Mouse (Mus musculus): ENCODE data around the gene Cdh3. TPM values are rescaled to one million over a fixed set of nuclear protein-coding genes. Genes with fewer than 3 reads are reported as not detected.

Cdh3 gene
- polyA plus RNA-seq, 1 experiment from 2014 or later: 37.7 TPM

DNA sequence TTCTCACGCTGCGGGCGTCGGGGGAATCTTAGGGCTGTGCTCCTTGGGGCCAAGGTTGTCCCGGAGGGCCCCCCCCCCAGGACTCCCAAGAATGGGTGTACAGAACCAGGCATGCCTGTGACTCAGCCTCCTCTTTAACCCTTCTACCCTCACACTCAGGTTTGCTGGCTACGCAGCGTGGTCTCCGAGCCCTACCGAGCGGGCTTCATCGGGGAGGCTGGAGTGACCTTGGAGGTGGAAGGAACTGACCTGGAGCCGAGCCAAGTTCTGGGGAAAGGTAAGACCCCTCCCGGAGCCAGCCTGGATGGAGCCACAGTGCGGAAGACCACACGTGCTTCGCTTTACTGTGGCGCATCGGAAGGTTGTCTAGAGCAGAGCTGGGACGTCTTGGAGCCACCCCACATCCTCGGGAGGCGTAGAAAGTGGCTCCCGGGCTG lies 392 bp downstream of the Cdh3 start:
- Histone ChIP-seq H3K9me3 (no peaks in the 10 kb centered on the region), H3K27ac (peak overlapping the region; percentile 91), H3K36me3 (no peaks in the 10 kb centered on the region), H3K4me1 (peaks cover 57% of the 10 kb centered on the region), H3K4me3 (peak overlapping the region; percentile 73), H3K27me3 (ENCODE audit: insufficient read depth, poor library complexity, severe bottlenecking) (peaks cover 42% of the 10 kb centered on the region)
- 1% methylated on average over 22 of the region's 22 CpGs for WGBS
- peak; percentile 78 for DNase-seq (ENCODE audit: low spot score)

- H3K4me1 ChIP-seq: peaks cover 61% of the 10 kb centered on the region
- no peaks in the 10 kb centered on the region for H3K9me3 ChIP-seq
- no peaks in the 10 kb centered on the region for H3K36me3 ChIP-seq
- H3K27ac ChIP-seq: peak overlapping the region; percentile 91
- H3K27me3 ChIP-seq (ENCODE audit: insufficient read depth, poor library complexity, severe bottlenecking): peaks cover 38% of the 10 kb centered on the region
- peak overlapping the region; percentile 73 for H3K4me3 ChIP-seq
- WGBS: 2% methylated on average over 30 of the region's 30 CpGs
- DNase-seq (ENCODE audit: low spot score): peak; percentile 88
These were observed 895 bp downstream of the Cdh3 start for GRCm38 (mm10) chr8:106511531-106512041.

- WGBS: 52% methylated on average over 7 of the region's 7 CpGs
- Histone ChIP-seq H3K4me3 (peak overlapping the region; percentile 73), H3K9me3 (no peaks in the 10 kb centered on the region), H3K27ac (peak overlapping the region; percentile 91), H3K27me3 (ENCODE audit: insufficient read depth, poor library complexity, severe bottlenecking) (peaks cover 29% of the 10 kb centered on the region), H3K36me3 (no peaks in the 10 kb centered on the region), H3K4me1 (peaks cover 64% of the 10 kb centered on the region)
- DNase-seq (ENCODE audit: low spot score): no peak
These were observed 1.9 kb downstream of the Cdh3 start for GRCm38 (mm10) chr8:106512475-106513150.

DNA sequence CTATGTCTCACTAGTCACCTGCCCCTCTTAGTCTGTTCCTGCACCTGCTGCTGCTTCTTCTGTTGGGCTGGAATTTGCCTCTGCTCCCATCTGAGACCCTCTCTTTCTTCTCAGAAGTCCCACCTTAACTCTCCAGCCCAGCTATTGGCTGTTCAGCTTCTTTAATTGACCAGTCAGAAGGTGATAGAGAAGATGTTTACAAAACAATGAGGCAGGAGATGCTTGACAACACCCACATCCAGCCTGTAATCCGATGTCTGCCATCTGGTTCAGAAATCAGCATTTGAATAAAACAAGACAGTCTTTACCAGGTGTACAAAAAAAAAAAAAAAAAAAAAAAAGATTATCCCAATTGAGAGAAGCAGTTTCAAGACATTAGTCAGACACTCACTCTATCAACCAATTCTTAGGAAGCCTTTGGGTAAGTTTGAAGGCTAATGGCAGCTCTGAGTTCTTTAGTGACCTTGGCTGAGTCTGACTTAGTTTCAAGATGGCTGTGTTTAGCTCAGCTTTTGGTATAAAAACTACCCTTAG lies 5.3 kb downstream of the Cdh3 start:
- Histone ChIP-seq H3K4me1 (peaks cover 72% of the 10 kb centered on the region), H3K4me3 (no peak overlapping the region), H3K36me3 (no peaks in the 10 kb centered on the region), H3K27ac (peak overlapping the region; percentile 72), H3K9me3 (no peaks in the 10 kb centered on the region), H3K27me3 (ENCODE audit: insufficient read depth, poor library complexity, severe bottlenecking) (peaks cover 5% of the 10 kb centered on the region)
- DNase-seq (ENCODE audit: low spot score): no peak
- WGBS: 40% methylated on average over 1 of the region's 1 CpGs

- DNase-seq (ENCODE audit: low spot score): peak; percentile 87
- Histone ChIP-seq H3K36me3 (no peaks in the 10 kb centered on the region), H3K27me3 (ENCODE audit: insufficient read depth, poor library complexity, severe bottlenecking) (peaks cover under 1% of the 10 kb centered on the region; the same call in 1 of the 2 replicates), H3K9me3 (no peaks in the 10 kb centered on the region), H3K4me1 (peaks cover 73% of the 10 kb centered on the region), H3K27ac (peak overlapping the region; percentile 72), H3K4me3 (no peak overlapping the region)
- WGBS: 17% methylated on average over 2 of the region's 2 CpGs
These were observed 5.9 kb downstream of the Cdh3 start for GRCm38 (mm10) chr8:106516581-106516980.

GRCm38 (mm10) chr8:106518763-106519162 lies 8.1 kb downstream of the Cdh3 start:
- Histone ChIP-seq H3K36me3 (peaks cover 7% of the 10 kb centered on the region), H3K27ac (peak overlapping the region; percentile 83), H3K27me3 (ENCODE audit: insufficient read depth, poor library complexity, severe bottlenecking) (no peaks in the 10 kb centered on the region), H3K9me3 (no peaks in the 10 kb centered on the region), H3K4me1 (peaks cover 68% of the 10 kb centered on the region), H3K4me3 (no peak overlapping the region)
- DNase-seq (ENCODE audit: low spot score): peak; percentile 82
- WGBS: 8% methylated on average over 3 of the region's 3 CpGs

GRCm38 (mm10) chr8:106520578-106520977 lies 9.9 kb downstream of the Cdh3 start:
- DNase-seq (ENCODE audit: low spot score): no peak
- H3K27me3 ChIP-seq (ENCODE audit: insufficient read depth, poor library complexity, severe bottlenecking): no peaks in the 10 kb centered on the region
- 57% methylated on average over 7 of the region's 7 CpGs for WGBS
- no peaks in the 10 kb centered on the region for H3K9me3 ChIP-seq
- H3K36me3 ChIP-seq: peaks cover 7% of the 10 kb centered on the region
- no peak overlapping the region for H3K4me3 ChIP-seq
- H3K27ac ChIP-seq: peak overlapping the region; percentile 77
- peaks cover 65% of the 10 kb centered on the region for H3K4me1 ChIP-seq

DNA sequence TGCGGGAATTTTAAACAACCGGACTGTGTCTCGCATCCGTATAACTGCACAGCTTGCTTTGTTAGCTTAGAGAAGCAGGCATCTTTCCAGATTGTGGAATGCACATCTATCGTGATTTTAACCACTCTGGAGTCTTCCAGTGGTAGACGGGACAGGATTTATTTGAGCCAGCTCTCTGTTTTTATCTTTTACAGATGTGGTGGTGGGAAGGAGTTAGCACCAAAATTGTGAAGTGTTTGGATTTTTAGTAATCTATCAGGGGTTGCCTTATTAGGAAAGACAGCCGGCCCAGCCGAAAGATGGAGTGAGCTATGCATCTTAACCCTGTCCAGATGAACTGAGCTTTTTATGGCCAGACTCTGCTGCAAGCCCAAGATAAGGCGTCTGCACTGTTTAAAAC lies 11.2 kb downstream of the Cdh3 start:
- no peaks in the 10 kb centered on the region for H3K9me3 ChIP-seq
- WGBS: 41% methylated on average over 9 of the region's 9 CpGs
- peak overlapping the region; percentile 77 for H3K27ac ChIP-seq
- H3K4me3 ChIP-seq: no peak overlapping the region
- H3K36me3 ChIP-seq: peaks cover 7% of the 10 kb centered on the region
- DNase-seq (ENCODE audit: low spot score): no peak
- peaks cover 65% of the 10 kb centered on the region for H3K4me1 ChIP-seq
- H3K27me3 ChIP-seq (ENCODE audit: insufficient read depth, poor library complexity, severe bottlenecking): no peaks in the 10 kb centered on the region

DNA sequence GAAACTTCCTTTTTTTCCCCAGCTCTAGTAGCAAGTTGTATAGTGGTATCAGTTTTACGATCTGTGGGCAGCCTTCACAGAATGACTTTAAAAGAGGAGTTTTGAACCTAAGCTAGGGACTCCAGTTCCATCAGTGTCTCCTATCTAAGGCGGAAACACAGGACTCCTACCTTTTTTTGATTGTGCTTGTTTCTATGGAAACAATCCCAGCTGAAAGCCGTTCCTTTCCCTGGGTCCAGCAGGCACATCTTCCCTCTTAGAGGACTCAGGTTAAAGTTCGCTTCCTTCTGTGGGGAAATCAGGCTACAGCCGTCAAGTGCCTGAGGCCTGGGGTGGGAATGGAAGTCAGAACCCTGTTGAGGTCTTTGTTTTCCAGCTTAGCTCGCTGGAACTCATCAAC lies 16.0 kb downstream of the Cdh3 start:
- Histone ChIP-seq H3K36me3 (peaks cover 25% of the 10 kb centered on the region), H3K27me3 (ENCODE audit: insufficient read depth, poor library complexity, severe bottlenecking) (no peaks in the 10 kb centered on the region), H3K27ac (peak overlapping the region; percentile 81), H3K4me1 (peaks cover 41% of the 10 kb centered on the region), H3K4me3 (no peak overlapping the region), H3K9me3 (no peaks in the 10 kb centered on the region)
- no peak for DNase-seq (ENCODE audit: low spot score)
- WGBS: 47% methylated on average over 6 of the region's 6 CpGs

- H3K27me3 ChIP-seq (ENCODE audit: insufficient read depth, poor library complexity, severe bottlenecking): no peaks in the 10 kb centered on the region
- H3K36me3 ChIP-seq: peaks cover 25% of the 10 kb centered on the region
- no peaks in the 10 kb centered on the region for H3K9me3 ChIP-seq
- WGBS: 70% methylated on average over 9 of the region's 9 CpGs
- DNase-seq (ENCODE audit: low spot score): peak; percentile 87
- no peak overlapping the region for H3K4me3 ChIP-seq
- peak overlapping the region; percentile 81 for H3K27ac ChIP-seq
- peaks cover 35% of the 10 kb centered on the region for H3K4me1 ChIP-seq
These were observed 16.7 kb downstream of the Cdh3 start for GRCm38 (mm10) chr8:106527241-106528036.

GRCm38 (mm10) chr8:106528596-106529249 lies 18.0 kb downstream of the Cdh3 start:
- WGBS: 79% methylated on average over 9 of the region's 9 CpGs
- H3K36me3 ChIP-seq: peaks cover 19% of the 10 kb centered on the region
- H3K4me1 ChIP-seq: peaks cover 38% of the 10 kb centered on the region
- H3K27ac ChIP-seq: peak overlapping the region; percentile 8; the same call in 1 of the 2 replicates
- no peak for DNase-seq (ENCODE audit: low spot score)
- H3K4me3 ChIP-seq: no peak overlapping the region
- no peaks in the 10 kb centered on the region for H3K27me3 ChIP-seq (ENCODE audit: insufficient read depth, poor library complexity, severe bottlenecking)
- no peaks in the 10 kb centered on the region for H3K9me3 ChIP-seq

DNA sequence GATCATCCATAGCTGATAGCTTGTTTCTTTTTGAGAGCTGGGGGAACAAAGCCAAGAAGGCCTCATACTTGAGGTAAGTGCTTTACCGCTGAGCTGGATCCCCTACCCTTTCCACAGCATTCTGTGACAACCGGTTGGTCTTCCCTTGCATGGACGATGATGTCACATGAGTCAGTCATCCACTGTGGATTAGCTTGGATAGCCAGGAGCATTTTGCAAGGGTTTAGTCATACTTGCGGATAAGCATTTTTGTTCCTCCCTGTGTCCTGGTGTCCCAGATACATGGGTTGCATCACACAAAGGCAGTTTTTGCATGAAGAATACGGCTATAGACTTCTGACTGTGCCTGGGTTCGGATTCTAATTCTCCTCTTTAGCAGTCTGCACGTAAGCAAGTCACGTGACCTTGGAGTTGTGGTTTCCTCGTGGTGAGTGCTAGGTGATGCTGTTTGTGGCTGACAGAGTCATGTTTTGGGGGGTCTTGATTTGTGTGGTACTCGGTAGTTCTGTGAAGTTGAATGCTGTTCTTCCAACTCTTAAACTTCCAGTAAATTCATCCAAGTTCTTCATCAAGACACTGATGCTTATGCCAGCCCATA lies 19.3 kb downstream of the Cdh3 start:
- Histone ChIP-seq H3K4me1 (peaks cover 38% of the 10 kb centered on the region), H3K27me3 (ENCODE audit: insufficient read depth, poor library complexity, severe bottlenecking) (no peaks in the 10 kb centered on the region), H3K27ac (no peak overlapping the region), H3K4me3 (no peak overlapping the region), H3K36me3 (peaks cover 20% of the 10 kb centered on the region), H3K9me3 (no peaks in the 10 kb centered on the region)
- 87% methylated on average over 10 of the region's 10 CpGs for WGBS
- no peak for DNase-seq (ENCODE audit: low spot score)
